Mouse (Mus musculus): ENCODE data around the gene Fbxw11. TPM values are rescaled to one million over a fixed set of nuclear protein-coding genes. Genes with fewer than 3 reads are reported as not detected.
"Not testable (repeated sequence)": the region's sequence is repeated elsewhere in the genome, so short reads cannot be mapped to it uniquely, and the experiment has no call there.

The Fbxw11 gene
- polyA plus RNA-seq, 1 experiment from 2014 or later, result 114 TPM

DNA sequence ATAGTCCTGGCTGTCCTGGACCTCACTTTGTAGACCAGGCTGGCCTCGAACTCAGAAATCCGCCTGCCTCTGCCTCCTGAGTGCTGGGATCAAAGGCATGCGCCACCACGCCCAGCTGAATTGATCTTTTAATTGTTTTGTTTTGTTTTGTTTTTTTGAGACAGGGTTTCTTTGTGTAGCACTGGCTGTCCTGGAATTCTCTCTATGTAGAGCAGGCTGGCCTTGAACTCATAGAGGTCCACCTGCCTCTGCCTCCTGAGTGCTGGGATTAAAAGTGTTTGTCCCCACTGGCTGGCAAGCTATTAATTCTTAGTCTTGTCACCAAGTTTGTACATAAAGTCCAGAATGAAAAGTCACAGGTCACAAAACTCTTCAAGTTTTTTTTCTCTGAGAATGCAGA lies 36.6 kb downstream of the Fbxw11 start:
- WGBS, result 96% methylated on average over 4 of the region's 4 CpGs
- not testable (repeated sequence) for H3K4me3 ChIP-seq (replicated peaks; ENCODE audit: low read length); H3K4me2 ChIP-seq (replicated peaks); H3K27ac ChIP-seq; H3K9me3 ChIP-seq (ENCODE audit: control insufficient read depth, low read length); H3K27me3 ChIP-seq (ENCODE audit: control insufficient read depth, insufficient read depth, low read length); H3K36me3 ChIP-seq (replicated peaks; ENCODE audit: control insufficient read depth, insufficient read depth); ATAC-seq (ENCODE audit: low FRiP score); H3K4me1 ChIP-seq (replicated peaks; ENCODE audit: control insufficient read depth, insufficient read depth, low read length); DNase-seq (ENCODE audit: low spot score); H3K9ac ChIP-seq

DNA sequence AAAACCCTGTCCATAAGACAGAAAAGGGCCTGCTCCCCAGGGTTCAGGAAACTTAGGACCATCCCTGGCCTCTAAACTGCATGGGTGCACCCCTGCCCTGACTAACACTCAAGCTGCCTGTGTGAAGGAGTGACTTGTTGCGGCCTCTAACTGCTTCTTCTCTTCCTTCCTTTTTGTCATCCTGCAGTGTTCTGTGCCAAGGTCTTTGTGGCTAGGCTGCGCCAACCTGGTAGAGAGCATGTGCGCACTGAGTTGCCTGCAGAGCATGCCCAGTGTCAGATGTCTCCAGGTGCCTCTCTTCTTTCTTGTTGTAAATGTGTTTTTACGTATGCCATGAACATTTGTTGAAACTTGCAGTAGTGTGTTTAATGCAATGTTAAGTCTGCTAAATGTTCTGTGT lies 37.5 kb downstream of the Fbxw11 start:
- ATAC-seq (ENCODE audit: low FRiP score), result no peak
- DNase-seq (ENCODE audit: low spot score), result no peak

DNA sequence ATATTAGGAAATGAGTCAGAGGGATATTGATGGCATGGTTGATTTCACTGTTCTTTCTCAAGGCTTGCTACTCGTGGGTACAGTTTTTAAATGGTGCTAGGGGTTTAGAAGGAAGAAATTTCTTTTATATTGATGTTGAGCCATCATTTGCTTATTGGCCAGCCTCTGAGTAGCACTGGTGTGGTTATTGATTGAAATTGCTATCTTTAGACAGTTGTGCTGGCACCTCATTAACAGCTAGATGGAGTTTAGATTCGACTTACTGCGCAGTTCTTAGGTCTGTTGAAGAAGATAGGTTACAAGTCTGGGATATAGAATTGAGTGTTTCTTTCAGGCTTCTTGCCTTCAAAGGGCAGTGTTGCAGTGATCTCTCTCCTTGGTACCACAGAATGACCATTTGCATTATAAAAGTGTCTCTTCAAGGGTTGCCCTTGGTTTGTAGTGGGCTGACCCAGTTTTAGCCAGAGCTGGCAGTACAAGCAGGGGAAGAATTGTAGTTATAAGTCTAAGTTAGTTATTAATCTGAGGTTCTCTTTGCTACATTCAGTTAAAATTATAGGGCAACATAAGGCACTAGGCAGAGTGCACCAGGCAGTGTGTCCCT lies 38.8 kb downstream of the Fbxw11 start:
- no peaks in the 10 kb centered on the region for H3K36me3 ChIP-seq (replicated peaks; ENCODE audit: control insufficient read depth, insufficient read depth)
- peaks cover 5% of the 10 kb centered on the region; the same call in 1 of the 2 replicates for H3K4me1 ChIP-seq (replicated peaks; ENCODE audit: control insufficient read depth, insufficient read depth, low read length)
- no peak overlapping the region for H3K4me2 ChIP-seq (replicated peaks)
- H3K9ac ChIP-seq, result no peak overlapping the region
- no peak overlapping the region for H3K4me3 ChIP-seq (replicated peaks; ENCODE audit: low read length)
- H3K27ac ChIP-seq, result no peak overlapping the region
- DNase-seq (ENCODE audit: low spot score), result no peak
- 62% methylated on average over 3 of the region's 3 CpGs for WGBS
- no peaks in the 10 kb centered on the region for H3K27me3 ChIP-seq (ENCODE audit: control insufficient read depth, insufficient read depth, low read length)
- ATAC-seq (ENCODE audit: low FRiP score), result no peak
- H3K9me3 ChIP-seq (ENCODE audit: control insufficient read depth, low read length), result no peaks in the 10 kb centered on the region

More for the DNA sequence above, 37.5 kb downstream of the Fbxw11 start:
- H3K4me2 ChIP-seq (replicated peaks), result no peak overlapping the region
- no peaks in the 10 kb centered on the region for H3K9me3 ChIP-seq (ENCODE audit: control insufficient read depth, low read length)
- H3K4me1 ChIP-seq (replicated peaks; ENCODE audit: control insufficient read depth, insufficient read depth, low read length), result peaks cover 8% of the 10 kb centered on the region; the same call in 1 of the 2 replicates
- no peaks in the 10 kb centered on the region for H3K36me3 ChIP-seq (replicated peaks; ENCODE audit: control insufficient read depth, insufficient read depth)
- no peaks in the 10 kb centered on the region for H3K27me3 ChIP-seq (ENCODE audit: control insufficient read depth, insufficient read depth, low read length)
- 79% methylated on average over 4 of the region's 4 CpGs for WGBS
- H3K27ac ChIP-seq, result no peak overlapping the region
- H3K4me3 ChIP-seq (replicated peaks; ENCODE audit: low read length), result no peak overlapping the region
- H3K9ac ChIP-seq, result no peak overlapping the region

DNA sequence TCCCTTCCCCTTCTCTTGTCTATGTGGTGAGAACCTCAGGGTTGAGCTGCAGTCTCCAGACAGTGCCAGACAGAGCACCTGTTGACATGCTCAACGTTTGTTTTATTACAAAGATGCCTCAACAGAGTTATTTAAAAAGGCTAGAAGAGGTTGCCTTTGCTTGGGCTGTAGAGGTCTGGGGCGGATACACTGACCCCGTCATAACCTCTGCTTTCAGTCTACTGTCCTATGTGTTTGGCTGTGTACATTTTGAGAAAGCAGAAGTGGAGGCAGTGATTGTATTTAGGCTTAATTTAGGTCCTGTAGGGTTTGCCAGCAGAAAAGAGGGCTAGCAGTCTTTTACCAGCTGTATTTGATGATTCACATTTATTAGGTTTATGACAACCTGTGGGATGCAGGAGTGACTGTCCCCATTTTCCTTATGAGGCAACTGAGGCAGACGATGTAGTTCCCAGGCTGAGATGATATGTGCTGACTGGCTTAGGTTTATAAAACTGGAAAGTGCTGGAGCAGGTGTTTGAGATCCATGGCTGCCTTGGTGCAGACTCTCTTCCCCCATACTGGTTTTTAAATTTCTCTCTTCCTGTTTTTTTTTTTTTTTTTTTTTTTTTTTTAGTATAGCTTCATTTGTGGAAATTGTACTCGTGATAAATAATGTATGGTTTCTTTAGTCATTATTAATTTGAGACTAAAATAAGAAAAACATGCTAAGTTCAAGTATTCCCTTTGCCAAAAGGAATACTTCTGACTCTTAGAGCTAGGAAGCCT lies 40.0 kb downstream of the Fbxw11 start:
- no peaks in the 10 kb centered on the region for H3K4me1 ChIP-seq (replicated peaks; ENCODE audit: control insufficient read depth, insufficient read depth, low read length)
- 92% methylated on average over 5 of the region's 5 CpGs for WGBS
- ATAC-seq (ENCODE audit: low FRiP score), result no peak
- no peaks in the 10 kb centered on the region for H3K9me3 ChIP-seq (ENCODE audit: control insufficient read depth, low read length)
- no peak overlapping the region for H3K4me2 ChIP-seq (replicated peaks)
- no peak overlapping the region for H3K4me3 ChIP-seq (replicated peaks; ENCODE audit: low read length)
- DNase-seq (ENCODE audit: low spot score), result no peak
- H3K36me3 ChIP-seq (replicated peaks; ENCODE audit: control insufficient read depth, insufficient read depth), result no peaks in the 10 kb centered on the region
- H3K27me3 ChIP-seq (ENCODE audit: control insufficient read depth, insufficient read depth, low read length), result no peaks in the 10 kb centered on the region
- H3K9ac ChIP-seq, result no peak overlapping the region
- no peak overlapping the region for H3K27ac ChIP-seq

DNA sequence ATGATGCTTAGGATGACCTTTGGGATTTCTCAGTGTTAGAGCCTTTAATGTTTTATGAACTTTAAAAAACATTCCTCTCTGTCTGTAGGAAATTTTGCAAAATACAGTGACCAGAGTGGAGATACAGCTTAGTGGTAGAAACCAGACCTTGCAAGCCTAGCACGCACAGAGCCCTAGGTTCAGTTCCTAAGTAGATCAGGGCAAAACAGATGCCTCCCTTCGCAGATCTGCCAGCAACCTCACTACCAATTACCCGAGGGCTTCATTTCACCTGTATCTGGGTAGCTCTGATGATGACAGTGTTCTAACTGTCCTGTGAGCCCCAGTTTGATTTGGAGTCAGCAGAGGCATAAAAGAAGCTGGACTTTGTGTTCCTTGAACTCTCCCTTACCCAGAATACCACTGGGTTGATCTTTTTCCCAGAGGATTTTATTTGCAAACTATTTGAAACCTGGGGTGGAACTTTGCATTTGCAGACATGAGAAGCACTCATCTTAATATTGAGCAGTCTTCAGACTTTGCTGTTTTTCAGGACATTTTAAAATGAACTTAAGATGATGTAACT lies 42.2 kb downstream of the Fbxw11 start:
- DNase-seq (ENCODE audit: low spot score) (no peak), ATAC-seq (ENCODE audit: low FRiP score) (no peak)
- WGBS, result 86% methylated on average over 3 of the region's 3 CpGs
- Histone ChIP-seq H3K27ac (no peak overlapping the region), H3K9ac (no peak overlapping the region), H3K4me1 (replicated peaks; ENCODE audit: control insufficient read depth, insufficient read depth, low read length) (no peaks in the 10 kb centered on the region), H3K9me3 (ENCODE audit: control insufficient read depth, low read length) (no peaks in the 10 kb centered on the region), H3K4me3 (replicated peaks; ENCODE audit: low read length) (no peak overlapping the region), H3K36me3 (replicated peaks; ENCODE audit: control insufficient read depth, insufficient read depth) (no peaks in the 10 kb centered on the region), H3K4me2 (replicated peaks) (no peak overlapping the region), H3K27me3 (ENCODE audit: control insufficient read depth, insufficient read depth, low read length) (no peaks in the 10 kb centered on the region)

DNA sequence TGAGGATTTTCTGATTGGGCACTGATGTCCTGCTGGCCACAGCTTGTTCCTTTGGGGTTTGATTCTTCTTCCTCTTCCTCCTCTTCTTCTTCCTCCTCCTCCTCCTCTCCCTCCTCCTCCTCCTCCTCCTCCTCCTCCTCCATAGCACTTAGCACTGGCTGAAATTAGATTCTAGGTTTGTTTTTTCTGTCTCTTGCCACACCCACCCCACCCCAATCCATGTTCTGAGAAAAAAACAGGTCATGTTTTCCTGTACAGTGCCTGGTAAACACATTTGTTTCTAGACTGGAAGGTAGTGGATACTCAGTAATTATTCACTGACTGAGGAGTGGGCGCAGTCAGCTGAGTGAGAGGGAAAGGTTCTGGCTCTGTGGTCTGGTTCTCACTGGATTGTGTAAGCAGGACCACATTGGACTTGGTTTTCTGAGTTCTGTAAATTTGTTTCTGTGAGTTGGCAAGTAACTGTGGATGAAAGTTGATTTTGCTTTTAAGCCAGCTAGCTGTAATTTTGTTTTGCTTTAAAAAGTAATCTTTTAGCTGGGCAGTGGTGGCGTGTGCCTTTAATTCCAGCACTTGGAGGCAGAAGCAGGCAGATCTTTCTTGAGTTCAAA lies 45.8 kb downstream of the Fbxw11 start:
- Histone ChIP-seq H3K4me1 (replicated peaks; ENCODE audit: control insufficient read depth, insufficient read depth, low read length) (no peaks in the 10 kb centered on the region), H3K36me3 (replicated peaks; ENCODE audit: control insufficient read depth, insufficient read depth) (no peaks in the 10 kb centered on the region), H3K4me3 (replicated peaks; ENCODE audit: low read length) (no peak overlapping the region), H3K4me2 (replicated peaks) (no peak overlapping the region), H3K9ac (no peak overlapping the region), H3K9me3 (ENCODE audit: control insufficient read depth, low read length) (no peaks in the 10 kb centered on the region), H3K27me3 (ENCODE audit: control insufficient read depth, insufficient read depth, low read length) (no peaks in the 10 kb centered on the region), H3K27ac (no peak overlapping the region)
- DNase-seq (ENCODE audit: low spot score) (no peak), ATAC-seq (ENCODE audit: low FRiP score) (no peak)
- 95% methylated on average over 2 of the region's 2 CpGs for WGBS

DNA sequence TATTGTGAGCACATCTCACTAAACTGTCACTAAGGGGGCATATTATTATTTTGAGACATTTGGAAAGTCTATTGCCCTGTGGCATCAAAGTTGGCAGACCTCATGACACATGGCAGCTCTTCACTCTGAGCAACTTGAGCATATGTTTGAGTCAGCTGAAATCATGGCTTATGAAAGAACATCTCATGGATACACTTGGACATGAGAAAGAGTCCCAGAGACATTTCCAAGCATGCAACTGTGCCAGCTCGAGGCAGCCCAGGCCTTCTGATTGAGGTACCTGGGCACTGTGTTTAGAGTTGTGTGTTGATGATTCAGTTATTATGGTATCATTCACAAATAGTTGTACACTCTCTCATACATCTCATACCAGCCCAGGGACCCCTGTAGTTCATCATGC lies 47.0 kb downstream of the Fbxw11 start:
- H3K36me3 ChIP-seq (replicated peaks; ENCODE audit: control insufficient read depth, insufficient read depth), result no peaks in the 10 kb centered on the region
- no peak overlapping the region for H3K4me3 ChIP-seq (replicated peaks; ENCODE audit: low read length)
- no peaks in the 10 kb centered on the region for H3K27me3 ChIP-seq (ENCODE audit: control insufficient read depth, insufficient read depth, low read length)
- DNase-seq (ENCODE audit: low spot score) (no peak), ATAC-seq (ENCODE audit: low FRiP score) (no peak)
- H3K9ac ChIP-seq, result no peak overlapping the region
- 90% methylated on average over 1 of the region's 1 CpGs for WGBS
- no peaks in the 10 kb centered on the region for H3K9me3 ChIP-seq (ENCODE audit: control insufficient read depth, low read length)
- no peak overlapping the region for H3K27ac ChIP-seq
- no peaks in the 10 kb centered on the region for H3K4me1 ChIP-seq (replicated peaks; ENCODE audit: control insufficient read depth, insufficient read depth, low read length)
- H3K4me2 ChIP-seq (replicated peaks), result no peak overlapping the region

DNA sequence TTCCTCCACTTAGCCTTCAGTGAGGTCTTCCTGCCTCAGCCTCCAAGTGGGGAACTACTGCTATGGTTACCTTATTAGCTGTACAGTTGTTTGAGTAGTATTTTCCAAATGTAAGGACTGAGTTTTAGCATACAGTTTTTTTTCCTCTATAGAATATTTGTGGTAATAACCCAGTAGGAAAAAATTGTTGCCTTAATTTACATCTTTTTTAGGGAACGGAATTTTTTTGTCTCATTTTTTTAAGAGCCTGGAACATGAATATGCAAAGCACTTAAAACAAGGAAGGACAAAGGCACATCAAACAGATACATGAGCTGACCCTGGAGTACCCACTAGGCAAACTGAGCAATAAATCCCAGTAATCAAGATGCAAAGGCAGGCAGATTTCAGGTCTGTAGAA lies 50.3 kb downstream of the Fbxw11 start:
- Histone ChIP-seq H3K9ac (no peak overlapping the region), H3K27ac (no peak overlapping the region), H3K4me2 (replicated peaks) (no peak overlapping the region), H3K27me3 (ENCODE audit: control insufficient read depth, insufficient read depth, low read length) (no peaks in the 10 kb centered on the region), H3K36me3 (replicated peaks; ENCODE audit: control insufficient read depth, insufficient read depth) (no peaks in the 10 kb centered on the region), H3K9me3 (ENCODE audit: control insufficient read depth, low read length) (no peaks in the 10 kb centered on the region), H3K4me3 (replicated peaks; ENCODE audit: low read length) (no peak overlapping the region), H3K4me1 (replicated peaks; ENCODE audit: control insufficient read depth, insufficient read depth, low read length) (peaks cover 7% of the 10 kb centered on the region; the same call in 1 of the 2 replicates)
- DNase-seq (ENCODE audit: low spot score) (no peak), ATAC-seq (ENCODE audit: low FRiP score) (no peak)
- WGBS, result 98% methylated on average over 1 of the region's 1 CpGs

DNA sequence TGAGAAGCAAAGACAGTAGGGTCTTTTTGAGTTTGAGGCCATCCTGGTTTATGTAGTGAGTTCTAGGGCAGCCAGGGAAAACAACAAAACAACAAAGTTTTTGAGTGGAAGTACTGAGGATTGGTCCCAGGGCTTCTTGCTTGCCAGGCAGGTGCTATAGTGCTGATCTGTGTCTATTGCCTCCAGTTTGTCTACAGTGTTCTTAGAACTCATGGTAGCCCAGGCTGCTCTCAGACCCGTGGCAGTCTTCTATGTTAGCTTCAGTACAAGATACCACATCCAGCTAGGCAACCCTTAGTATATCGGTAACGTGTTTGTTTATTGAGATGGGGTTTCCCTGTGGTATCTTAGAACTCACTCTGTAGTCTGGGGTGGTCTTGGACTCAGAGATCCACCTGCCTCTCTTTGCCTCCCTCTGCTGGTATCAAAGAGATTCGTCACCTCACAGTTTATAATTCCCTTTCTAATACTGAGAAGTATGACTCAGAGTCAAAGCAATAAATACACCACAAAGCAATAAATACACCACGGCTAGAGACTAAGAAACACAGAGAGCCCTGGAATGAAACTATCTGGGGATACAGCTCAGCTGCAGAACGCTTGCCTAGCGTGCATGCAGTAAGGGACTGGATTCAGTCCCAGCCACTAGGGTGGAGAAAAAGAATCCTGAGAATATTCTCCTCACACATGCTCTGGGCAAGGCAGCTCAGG lies 51.1 kb downstream of the Fbxw11 start:
- no peaks in the 10 kb centered on the region for H3K36me3 ChIP-seq (replicated peaks; ENCODE audit: control insufficient read depth, insufficient read depth)
- H3K27me3 ChIP-seq (ENCODE audit: control insufficient read depth, insufficient read depth, low read length), result no peaks in the 10 kb centered on the region
- no peak for ATAC-seq (ENCODE audit: low FRiP score)
- no peak overlapping the region for H3K4me2 ChIP-seq (replicated peaks)
- H3K4me1 ChIP-seq (replicated peaks; ENCODE audit: control insufficient read depth, insufficient read depth, low read length), result peaks cover 7% of the 10 kb centered on the region; the same call in 1 of the 2 replicates
- H3K9ac ChIP-seq, result no peak overlapping the region
- DNase-seq (ENCODE audit: low spot score), result no peak
- 65% methylated on average over 7 of the region's 7 CpGs for WGBS
- no peak overlapping the region for H3K4me3 ChIP-seq (replicated peaks; ENCODE audit: low read length)
- no peaks in the 10 kb centered on the region for H3K9me3 ChIP-seq (ENCODE audit: control insufficient read depth, low read length)
- no peak overlapping the region for H3K27ac ChIP-seq
